Mouse (Mus musculus): ENCODE measurements around the gene Dnah5. TPM values are rescaled to one million over a fixed set of nuclear protein-coding genes. Genes with fewer than 3 reads are reported as not detected.
"Not testable (repeated sequence)": the region's sequence is repeated elsewhere in the genome, so short reads cannot be mapped to it uniquely, and the experiment has no call there.

Dnah5 gene
- polyA plus RNA-seq, 1 experiment from 2014 or later: 0.08 TPM

DNA sequence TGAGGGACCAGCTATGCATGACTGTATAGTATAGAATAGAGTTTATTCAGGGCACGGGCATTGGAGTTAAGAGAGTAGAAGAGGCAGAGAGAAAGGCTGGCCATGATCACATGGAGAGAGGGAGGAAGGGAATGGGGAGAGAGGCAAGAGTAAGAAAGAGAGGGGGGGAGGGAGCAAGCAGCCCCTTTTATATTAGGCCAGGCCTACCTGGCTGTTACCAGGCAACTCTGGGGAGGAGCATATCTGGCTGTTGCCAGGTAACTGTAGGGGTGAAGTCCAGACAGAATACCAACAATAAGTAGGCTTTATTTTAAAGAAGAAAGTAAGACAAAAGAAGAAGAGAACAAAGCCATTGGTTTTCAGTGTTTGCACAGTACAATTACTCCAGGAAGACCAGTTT, 194.9 kb downstream of the Dnah5 start:
- ATAC-seq (ENCODE audit: low read depth): no peak

GRCm38 (mm10) chr15:28399258-28399657, 195.7 kb downstream of the Dnah5 start:
- Histone ChIP-seq H3K27me3 (no peaks in the 10 kb centered on the region), H3K4me2 (no peak overlapping the region), H3K4me1 (replicated peaks) (0 out of 2 replicates have a peak, but pooled peaks cover 5% of the 10 kb centered on the region), H3K36me3 (no peaks in the 10 kb centered on the region), H3K9me3 (no peaks in the 10 kb centered on the region), H3K4me3 (no peak overlapping the region), H3K27ac (replicated peaks) (no peak overlapping the region), H3K9ac (no peak overlapping the region)
- ATAC-seq (ENCODE audit: low read depth): no peak
- 37% methylated on average over 8 of the region's 8 CpGs for WGBS

More for the DNA sequence above, 194.9 kb downstream of the Dnah5 start:
- no peak overlapping the region for H3K27ac ChIP-seq (replicated peaks)
- no peaks in the 10 kb centered on the region for H3K27me3 ChIP-seq
- H3K9me3 ChIP-seq: no peaks in the 10 kb centered on the region
- H3K36me3 ChIP-seq: no peaks in the 10 kb centered on the region
- no peak overlapping the region for H3K9ac ChIP-seq
- H3K4me2 ChIP-seq: no peak overlapping the region
- 71% methylated on average over 1 of the region's 1 CpGs for WGBS
- no peak overlapping the region for H3K4me3 ChIP-seq
- H3K4me1 ChIP-seq (replicated peaks): 0 out of 2 replicates have a peak, but pooled peaks cover 5% of the 10 kb centered on the region

GRCm38 (mm10) chr15:28404630-28405029, 201.1 kb downstream of the Dnah5 start:
- Histone ChIP-seq H3K4me1 (replicated peaks) (no peaks in the 10 kb centered on the region), H3K27ac (replicated peaks) (no peak overlapping the region), H3K4me3 (no peak overlapping the region), H3K4me2 (no peak overlapping the region), H3K27me3 (no peaks in the 10 kb centered on the region), H3K9ac (no peak overlapping the region), H3K9me3 (no peaks in the 10 kb centered on the region), H3K36me3 (no peaks in the 10 kb centered on the region)
- ATAC-seq (ENCODE audit: low read depth): no peak
- WGBS: 75% methylated on average over 3 of the region's 3 CpGs

DNA sequence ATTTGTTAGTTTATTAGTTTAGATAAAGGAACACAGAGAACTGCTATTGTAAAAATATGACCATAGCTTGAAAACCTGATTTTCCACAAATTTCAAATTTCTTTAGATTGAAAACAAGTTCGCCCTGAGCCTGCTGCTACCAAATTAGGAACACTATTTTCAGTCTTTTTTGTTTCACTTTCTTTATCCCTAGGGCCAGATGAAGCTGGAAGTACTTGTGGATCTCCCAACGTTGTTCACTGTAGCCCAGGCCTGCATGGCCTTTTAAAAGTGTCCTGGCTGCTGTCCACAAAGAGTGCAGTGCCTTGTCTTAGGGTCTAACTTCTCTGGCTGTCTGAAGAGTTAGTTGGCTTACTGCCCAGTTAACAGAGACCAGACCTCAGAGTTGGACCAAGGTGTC, 201.6 kb downstream of the Dnah5 start:
- 76% methylated on average over 2 of the region's 2 CpGs for WGBS
- Histone ChIP-seq H3K4me1 (replicated peaks) (no peaks in the 10 kb centered on the region), H3K9me3 (no peaks in the 10 kb centered on the region), H3K27me3 (no peaks in the 10 kb centered on the region), H3K4me3 (no peak overlapping the region), H3K36me3 (no peaks in the 10 kb centered on the region), H3K9ac (no peak overlapping the region), H3K27ac (replicated peaks) (no peak overlapping the region), H3K4me2 (no peak overlapping the region)
- no peak for ATAC-seq (ENCODE audit: low read depth)

DNA sequence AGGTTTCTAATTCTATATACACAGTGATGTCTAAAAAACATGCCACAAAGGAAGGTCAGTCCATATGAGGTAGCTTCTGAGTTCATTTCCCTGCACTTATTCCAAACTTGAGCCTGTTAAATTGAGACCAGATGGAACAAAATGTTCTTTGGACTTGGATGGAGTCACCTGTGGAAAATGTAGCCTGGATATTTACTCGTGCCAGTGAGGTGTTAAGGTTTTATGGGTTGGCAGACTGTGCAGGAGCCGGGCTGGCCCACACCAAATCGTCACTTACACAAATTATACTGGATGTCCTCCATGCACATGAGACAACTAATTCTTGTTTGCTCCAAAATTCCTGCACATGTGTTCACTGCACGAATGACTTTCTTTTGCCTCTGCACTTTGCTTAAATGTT, 236.2 kb downstream of the Dnah5 start:
- Histone ChIP-seq H3K4me3 (no peak overlapping the region), H3K36me3 (no peaks in the 10 kb centered on the region), H3K9me3 (no peaks in the 10 kb centered on the region), H3K4me1 (replicated peaks) (no peaks in the 10 kb centered on the region), H3K27ac (replicated peaks) (no peak overlapping the region), H3K4me2 (no peak overlapping the region), H3K27me3 (no peaks in the 10 kb centered on the region), H3K9ac (no peak overlapping the region)
- WGBS: 90% methylated on average over 4 of the region's 4 CpGs
- no peak for ATAC-seq (ENCODE audit: low read depth)

GRCm38 (mm10) chr15:28444494-28444893, 240.9 kb downstream of the Dnah5 start:
- WGBS: 95% methylated on average over 4 of the region's 4 CpGs
- Histone ChIP-seq H3K4me2 (no peak overlapping the region), H3K4me1 (replicated peaks) (no peaks in the 10 kb centered on the region), H3K36me3 (no peaks in the 10 kb centered on the region), H3K4me3 (no peak overlapping the region), H3K9ac (no peak overlapping the region), H3K27me3 (no peaks in the 10 kb centered on the region), H3K27ac (replicated peaks) (no peak overlapping the region), H3K9me3 (no peaks in the 10 kb centered on the region)
- no peak for ATAC-seq (ENCODE audit: low read depth)

- ATAC-seq (ENCODE audit: low read depth); H3K4me1 ChIP-seq (replicated peaks); H3K9me3 ChIP-seq; H3K9ac ChIP-seq; H3K27ac ChIP-seq (replicated peaks); H3K27me3 ChIP-seq; H3K36me3 ChIP-seq; H3K4me2 ChIP-seq; H3K4me3 ChIP-seq: not testable (repeated sequence)
- 98% methylated on average over 2 of the region's 2 CpGs for WGBS
Observed at GRCm38 (mm10) chr15:28461091-28461778, 257.7 kb downstream of the Dnah5 start.

DNA sequence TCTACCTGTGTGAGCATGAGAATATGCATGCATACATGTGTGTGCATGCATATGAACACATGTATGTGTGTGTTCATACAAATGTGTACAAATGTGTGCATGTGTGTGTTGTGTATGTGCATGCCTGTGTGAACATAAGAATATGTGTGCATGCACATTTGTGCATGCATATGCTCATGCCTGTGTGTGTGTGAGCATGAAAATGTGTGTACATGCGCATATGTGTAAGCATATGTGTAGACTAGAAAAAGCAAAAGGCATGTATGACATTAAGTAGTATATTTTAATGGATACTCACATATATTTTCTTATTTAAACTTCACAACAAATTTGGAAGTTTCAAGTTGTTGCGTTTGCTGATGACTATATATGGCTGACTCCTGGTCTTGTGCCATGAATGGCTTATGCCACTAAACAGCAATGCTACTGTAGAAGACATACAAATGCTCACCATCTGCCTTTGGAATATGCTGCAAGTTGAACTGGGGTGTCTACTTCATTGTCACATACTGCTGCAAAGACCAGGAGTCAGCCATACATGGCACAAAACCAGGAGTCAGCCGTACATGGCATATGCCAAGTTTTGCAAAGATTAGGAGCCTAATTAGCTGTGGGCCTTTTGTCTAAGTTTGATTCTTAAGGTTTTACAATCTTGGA, 263.2 kb downstream of the Dnah5 start:
- no peak overlapping the region for H3K9ac ChIP-seq
- no peak overlapping the region for H3K4me2 ChIP-seq
- H3K4me3 ChIP-seq: no peak overlapping the region
- H3K27ac ChIP-seq (replicated peaks): no peak overlapping the region
- H3K4me1 ChIP-seq (replicated peaks): no peaks in the 10 kb centered on the region
- H3K9me3 ChIP-seq: no peaks in the 10 kb centered on the region
- no peaks in the 10 kb centered on the region for H3K36me3 ChIP-seq
- H3K27me3 ChIP-seq: no peaks in the 10 kb centered on the region
- ATAC-seq (ENCODE audit: low read depth): no peak
- 94% methylated on average over 3 of the region's 3 CpGs for WGBS

DNA sequence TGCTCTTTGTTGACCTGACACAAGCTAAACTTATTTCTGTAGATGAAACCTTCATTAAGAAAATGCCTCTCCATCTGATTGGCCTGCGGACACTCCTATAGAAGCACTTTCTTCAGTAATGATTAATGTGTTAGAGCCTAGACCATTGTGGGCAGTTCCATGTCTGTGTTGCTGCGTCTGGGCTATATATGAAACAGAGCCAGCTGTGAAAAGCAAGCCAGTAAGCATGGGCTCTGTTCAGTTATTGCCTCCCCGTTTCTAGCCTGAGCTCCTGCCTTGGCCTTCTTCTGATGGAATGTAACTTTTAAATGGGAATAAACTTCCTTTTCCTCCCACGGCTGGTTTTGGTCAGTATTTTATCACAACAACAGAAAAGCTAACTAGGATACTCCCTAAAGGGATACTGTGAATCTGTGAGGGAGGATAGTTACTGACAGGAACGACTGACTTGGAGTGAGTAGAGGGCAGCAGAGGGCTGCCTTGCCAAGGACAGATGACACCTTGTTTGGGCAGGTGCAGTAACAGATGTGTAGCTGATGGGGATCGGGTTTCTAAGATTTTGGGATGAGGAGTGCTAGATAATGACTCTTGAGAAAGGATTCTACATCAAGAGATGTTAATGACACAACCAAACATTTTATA, 270.3 kb downstream of the Dnah5 start:
- H3K4me1 ChIP-seq (replicated peaks): no peaks in the 10 kb centered on the region
- H3K27me3 ChIP-seq: no peaks in the 10 kb centered on the region
- no peak overlapping the region for H3K4me3 ChIP-seq
- H3K9ac ChIP-seq: no peak overlapping the region
- 73% methylated on average over 6 of the region's 6 CpGs for WGBS
- H3K9me3 ChIP-seq: no peaks in the 10 kb centered on the region
- ATAC-seq (ENCODE audit: low read depth): no peak
- H3K4me2 ChIP-seq: no peak overlapping the region
- no peaks in the 10 kb centered on the region for H3K36me3 ChIP-seq
- H3K27ac ChIP-seq (replicated peaks): no peak overlapping the region

DNA sequence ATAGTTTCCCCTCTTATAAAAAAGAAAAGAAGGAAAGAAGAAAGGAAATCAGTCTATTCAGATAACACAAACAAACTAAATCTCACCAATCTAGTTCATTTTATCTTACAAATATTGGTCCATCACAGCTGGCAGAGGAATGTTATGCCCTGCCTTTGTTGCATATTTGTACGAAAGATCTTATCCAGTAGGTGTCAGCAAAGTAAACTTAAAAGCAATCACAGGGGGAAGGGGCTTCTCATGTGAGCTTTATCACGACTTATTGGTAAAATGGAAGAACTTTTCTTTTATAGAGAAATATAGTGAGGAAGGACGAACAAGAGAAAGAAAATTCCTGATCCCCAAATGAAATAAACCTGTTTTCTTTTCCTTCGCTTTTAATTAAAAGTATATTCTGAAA, 299.3 kb downstream of the Dnah5 start:
- 69% methylated on average over 4 of the region's 4 CpGs for WGBS
- H3K36me3 ChIP-seq: no peaks in the 10 kb centered on the region

DNA sequence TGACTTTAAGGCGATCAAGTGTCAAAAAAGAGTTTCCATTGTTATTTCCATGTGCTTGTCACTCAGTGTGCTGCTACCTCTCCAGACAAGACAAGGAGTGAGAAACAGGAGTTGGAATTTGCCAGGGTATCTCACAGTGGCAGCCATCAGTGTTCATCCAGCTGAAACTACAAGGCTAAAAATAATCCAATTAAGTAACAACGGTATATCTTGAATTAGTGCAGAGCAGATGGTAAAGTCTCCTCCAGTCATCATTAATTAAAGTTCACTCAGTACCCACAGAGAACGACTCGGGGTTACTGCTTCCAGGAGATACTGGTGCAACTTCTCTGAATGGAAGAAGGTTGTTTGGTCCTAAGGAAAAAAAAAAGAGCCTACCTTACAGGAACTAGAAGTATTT, 311.6 kb downstream of the Dnah5 start:
- Histone ChIP-seq H3K27ac (replicated peaks) (no peak overlapping the region), H3K9ac (no peak overlapping the region), H3K27me3 (no peaks in the 10 kb centered on the region), H3K9me3 (no peaks in the 10 kb centered on the region), H3K36me3 (no peaks in the 10 kb centered on the region), H3K4me2 (no peak overlapping the region), H3K4me3 (no peak overlapping the region), H3K4me1 (replicated peaks) (no peaks in the 10 kb centered on the region)
- WGBS: 49% methylated on average over 4 of the region's 4 CpGs
- ATAC-seq (ENCODE audit: low read depth): no peak

More for the DNA sequence above, 299.3 kb downstream of the Dnah5 start:
- Histone ChIP-seq H3K9ac (no peak overlapping the region), H3K4me2 (no peak overlapping the region), H3K27ac (replicated peaks) (no peak overlapping the region), H3K4me1 (replicated peaks) (no peaks in the 10 kb centered on the region), H3K4me3 (no peak overlapping the region), H3K9me3 (no peaks in the 10 kb centered on the region), H3K27me3 (no peaks in the 10 kb centered on the region)
- ATAC-seq (ENCODE audit: low read depth): no peak

All from neural tube, embryonic 13.5 days (tissue).